8 mouse cellular contexts compared by ENCODE assay signal in genomic region chr2:128863777-128864331, GRCm38 (mm10). TPM values are rescaled to one million over a fixed set of nuclear protein-coding genes. Genes with fewer than 3 reads are reported as not detected.
DNase-seq lines count a peak whose midpoint lies in the region; ATAC-seq and TF ChIP-seq lines count a peak whose summit lies in the region.

No protein-coding gene starts in this region.

- no peak for TF ChIP-seq EP300 in lung, postnatal 0 days (IDR thresholded peaks at IDR 0.05)

- H3K4me1 ChIP-seq in forebrain, embryonic 15.5 days = peaks cover 14% of the 10 kb centered on the region
- H3K4me1 ChIP-seq in lung, postnatal 0 days (ENCODE audit: insufficient read depth, low read depth, low read length) = peaks cover 7% of the 10 kb centered on the region; the same call in 1 of the 2 replicates

- under 1% methylated on average over 38 of the region's 38 CpGs for WGBS in forebrain, embryonic 15.5 days
- WGBS in lung, postnatal 0 days = under 1% methylated on average over 30 of the region's 38 CpGs

- no peak overlapping the region for H3K27ac ChIP-seq in forebrain, embryonic 15.5 days (replicated peaks)
- no peak overlapping the region for H3K27ac ChIP-seq in lung, postnatal 0 days (ENCODE audit: low read length)

- no peaks in the 10 kb centered on the region for H3K36me3 ChIP-seq in forebrain, embryonic 15.5 days
- H3K36me3 ChIP-seq in lung, postnatal 0 days (ENCODE audit: insufficient read depth, low read length) = no peaks in the 10 kb centered on the region

- H3K27me3 ChIP-seq in forebrain, embryonic 15.5 days = peaks cover 4% of the 10 kb centered on the region; the same call in 1 of the 2 replicates
- H3K27me3 ChIP-seq in lung, postnatal 0 days (replicated peaks; ENCODE audit: insufficient read depth, low read length) = peaks cover 4% of the 10 kb centered on the region; the same call in 1 of the 2 replicates

- H3K4me3 ChIP-seq in forebrain, embryonic 15.5 days = peak overlapping the region; percentile 50
- peak overlapping the region; percentile 40 for H3K4me3 ChIP-seq in lung, postnatal 0 days (ENCODE audit: low read depth, low read length)

- intact Hi-C loops in heart, postnatal 10 days (cut with DNase I) = no loop called here

- ATAC-seq in forebrain, embryonic 15.5 days (replicated peaks) = peak; percentile 78
- ATAC-seq in lung, postnatal 0 days = peak; percentile 91
- ATAC-seq in activated CD4-positive, CD25-positive, alpha-beta regulatory T cell, adult 4 months = no peak

- H3K9me3 ChIP-seq in forebrain, embryonic 15.5 days = no peaks in the 10 kb centered on the region
- H3K9me3 ChIP-seq in lung, postnatal 0 days (ENCODE audit: low read length) = no peaks in the 10 kb centered on the region

- TF ChIP-seq CTCF in lung, postnatal 0 days (IDR thresholded peaks at IDR 0.05) = peak; percentile 53

- H3K4me2 ChIP-seq in forebrain, embryonic 15.5 days (replicated peaks) = peak overlapping the region; percentile 94
- peak overlapping the region; percentile 83 for H3K4me2 ChIP-seq in lung, postnatal 0 days (replicated peaks; ENCODE audit: low read depth, low read length)

- peak overlapping the region; percentile 55 for H3K9ac ChIP-seq in forebrain, embryonic 15.5 days (replicated peaks)
- H3K9ac ChIP-seq in lung, postnatal 0 days (replicated peaks; ENCODE audit: low read depth) = 0 out of 2 replicates have a peak overlapping the region, but pooled peaks have one; percentile 8

- DNase-seq in Muller cell, postnatal 12 days (ENCODE audit: inconsistent ontology term) = peak; percentile 80
- peak; percentile 16 for DNase-seq in cerebellum, adult 11-12 months
- DNase-seq in heart, postnatal 10 days = peak; percentile 77 to 78
- peak; percentile 68 to 81 for DNase-seq in kidney, postnatal 25 days
- DNase-seq in lung, postnatal 0 days (ENCODE audit: low spot score) = peak; percentile 74
- peak; percentile 21 for DNase-seq in retina, postnatal 7 days (ENCODE audit: low read depth, low spot score)

RNA-seq across cellular contexts. Expression of gene Fbln7, which starts 1.1 kb away (rescaled TPM):
- polyA plus RNA-seq in forebrain, embryonic 15.5 days (2015; fragmentation: Nextera tagmentation; extraction: Ambion mirVana) = 2.0 and 2.1 TPM in 2 replicates
- total RNA-seq in heart, postnatal 10 days (2021) = 1 to 10 TPM in 1 of 2 experiments, under 1 TPM in 1; 0.82 to 1.1 TPM
- 0.64 and 0.89 TPM in 2 replicates for polyA plus RNA-seq in lung, postnatal 0 days (2015; fragmentation: Nextera tagmentation; extraction: Ambion mirVana)
- not detected for polyA plus RNA-seq in activated CD4-positive, CD25-positive, alpha-beta regulatory T cell, adult 4 months (2017; shearing (Covaris generic))

RNA-seq across cellular contexts. Expression of gene Tmem87b, which starts 45.9 kb away (rescaled TPM):
- 41.1 and 43.4 TPM in 2 replicates for polyA plus RNA-seq in forebrain, embryonic 15.5 days (2015; fragmentation: Nextera tagmentation; extraction: Ambion mirVana)
- 10 to 100 TPM; 24.0 to 25.5 TPM for total RNA-seq in heart, postnatal 10 days (2021)
- polyA plus RNA-seq in lung, postnatal 0 days (2015; fragmentation: Nextera tagmentation; extraction: Ambion mirVana) = 40.0 and 40.3 TPM in 2 replicates
- 10 to 100 TPM; 13.9 to 14.1 TPM for polyA plus RNA-seq in activated CD4-positive, CD25-positive, alpha-beta regulatory T cell, adult 4 months (2017; shearing (Covaris generic))

Comparison
In these comparisons a context has a peak if more than half of its experiments do, and no peak if none do; other contexts are left out.
1. DNase-seq: peak in every context shown above with its lines; median percentile 80 in Muller cell, postnatal 12 days; 78 in heart, postnatal 10 days; 74 in kidney, postnatal 25 days; 74 in lung, postnatal 0 days; 21 in retina, postnatal 7 days; 16 in cerebellum, adult 11-12 months.